Mouse (Mus musculus): ENCODE data around the gene 6720489N17Rik.

- TF ChIP-seq CTCF (conservative IDR thresholded peaks at IDR 0.05; ENCODE audit: insufficient read depth, insufficient read length, low read depth, low read length) (no peak), POLR2A (IDR thresholded peaks at IDR 0.05; ENCODE audit: low read depth, low read length) (no peak)
Observed at GRCm38 (mm10) chr13:62653369-62653743, 29.4 kb upstream of the 6720489N17Rik start.

Measured in kidney, adult 2 months (tissue).